Mouse (Mus musculus) heart, adult 18-20 months (tissue): ENCODE results near the gene Rnf187. TPM values are rescaled to one million over a fixed set of nuclear protein-coding genes. Genes with fewer than 3 reads are reported as not detected.

Source experiments
- DNase-seq, 2 experiments: peaks; one replicate each; pipeline ENCODE4 v3.0.0; 2021 to 2022; ENCODE audit warnings: mixed read lengths in 1 of 2
- microRNA-seq, 2 experiments: library from miRNA; unstranded; fragments of <30 nt; microRNA quantifications; one replicate each; pipeline ENCODE4 v1.2.0; 2022
- total RNA-seq, 2 experiments: library from RNA; stranded (reverse); gene quantifications; 2 replicates each; pipeline ENCODE4 v1.2.3; 2021

The Rnf187 gene
- total RNA-seq, 2 experiments from 2014 or later, result 165 to 170 TPM

- no peak for DNase-seq
These were observed 37.6 kb downstream of the Rnf187 start for GRCm38 (mm10) chr11:58901080-58901479.

GRCm38 (mm10) chr11:58897485-58897884 lies 41.2 kb downstream of the Rnf187 start:
- DNase-seq, result no peak

DNA sequence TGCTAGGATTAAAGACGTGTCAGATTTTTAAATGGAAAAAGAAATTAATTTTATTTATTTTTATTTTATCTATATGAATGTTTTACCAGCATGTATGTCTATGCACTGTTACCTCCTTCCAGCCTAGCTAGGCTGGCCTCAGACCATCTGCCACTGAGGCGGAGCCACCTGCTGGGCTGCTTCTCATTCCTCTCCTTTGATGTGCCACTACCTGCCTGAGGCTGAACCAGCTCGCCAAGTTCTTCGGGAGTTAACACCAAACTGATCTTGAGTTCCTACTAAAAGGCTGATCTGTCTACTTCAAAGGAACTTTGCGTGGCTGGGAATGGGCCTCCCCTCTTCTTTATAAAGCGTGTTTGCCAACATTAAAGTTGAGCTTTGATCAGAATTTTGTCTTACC lies 44.3 kb downstream of the Rnf187 start:
- DNase-seq, result no peak

GRCm38 (mm10) chr11:58890511-58890910 lies 48.2 kb downstream of the Rnf187 start:
- no peak for DNase-seq

DNA sequence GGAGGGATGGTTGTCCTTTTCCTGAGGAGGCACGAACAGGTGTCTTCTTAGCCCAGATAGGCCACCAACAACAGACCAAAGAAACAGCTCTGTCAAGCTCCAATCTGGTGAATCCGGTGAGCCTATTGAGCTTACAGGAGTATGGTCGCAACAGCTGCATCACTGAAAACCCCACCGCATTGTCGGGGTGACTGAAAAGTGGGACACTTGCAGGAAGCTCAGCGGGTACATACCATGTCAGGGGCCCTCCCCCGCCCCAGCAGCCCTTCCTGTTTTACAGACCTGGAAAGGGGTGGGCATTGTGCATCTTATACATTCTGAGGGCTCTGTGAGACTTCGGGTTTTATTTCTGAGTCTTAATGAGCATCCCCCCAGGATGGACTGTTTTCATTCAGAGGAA lies 55.0 kb downstream of the Rnf187 start:
- DNase-seq, result no peak

Small RNA genes lying within 50 kb of the gene (microRNA-seq; reads per million reads assigned to microRNA genes)
- 0 reads per million in 2 experiments for gene Gm44313

Other genes with a start within 250 kb of the Rnf187 start
- not detected for gene Olfr319, start 239.8 kb downstream of the Rnf187 start, total RNA-seq
- not detected for gene Olfr318, start 214.9 kb downstream of the Rnf187 start, total RNA-seq
- gene Olfr317, start 199.7 kb downstream of the Rnf187 start, total RNA-seq, result not detected
- not detected for gene Olfr316, start 186.2 kb downstream of the Rnf187 start, total RNA-seq
- not detected for gene Olfr315, start 165.7 kb downstream of the Rnf187 start, total RNA-seq
- gene Olfr314, start 156.0 kb downstream of the Rnf187 start, total RNA-seq, result not detected
- not detected for gene Fam183b, start 137.0 kb downstream of the Rnf187 start, total RNA-seq
- gene Olfr313, start 123.9 kb downstream of the Rnf187 start, total RNA-seq, result not detected
- not detected for gene Olfr312, start 109.7 kb downstream of the Rnf187 start, total RNA-seq
- not detected for gene Olfr311, start 99.7 kb downstream of the Rnf187 start, total RNA-seq
- gene Gm12258, start 91.8 kb downstream of the Rnf187 start, total RNA-seq, result 1 to 10 TPM in 1 of 2 experiments, under 1 TPM in 1; 0.92 to 1.9 TPM
- 1 to 10 TPM; 1.6 to 2.3 TPM for gene 2810021J22Rik, start 71.7 kb downstream of the Rnf187 start, total RNA-seq
- gene Zfp39, start 34.7 kb downstream of the Rnf187 start, total RNA-seq, result 1 to 10 TPM; 2.6 to 2.7 TPM
- not detected for gene Btnl10, start 21.0 kb downstream of the Rnf187 start, total RNA-seq
- gene Hist3h2ba, start 10.0 kb upstream of the Rnf187 start, total RNA-seq, result 1 to 10 TPM; 1.0 to 1.4 TPM
- gene Hist3h2a, start 15.8 kb upstream of the Rnf187 start, total RNA-seq, result 10 to 100 TPM; 13.9 to 17.4 TPM
- gene Trim17, start 15.8 kb upstream of the Rnf187 start, total RNA-seq, result under 1 TPM in 1 of 2 experiments, not detected in 1; 0.12 TPM
- 10 to 100 TPM; 15.2 to 15.4 TPM for gene Trim11, start 39.2 kb upstream of the Rnf187 start, total RNA-seq
- 100 to 1,000 TPM; 753 to 782 TPM for gene Obscn, start 197.5 kb upstream of the Rnf187 start, total RNA-seq
- gene Iba57, start 224.8 kb upstream of the Rnf187 start, total RNA-seq, result 10 to 100 TPM; 17.6 to 19.6 TPM
- gene Gjc2, start 244.3 kb upstream of the Rnf187 start, total RNA-seq, result under 1 TPM; 0.54 to 0.77 TPM